Mouse (Mus musculus) E14TG2a.4 (cell line): ENCODE results near the gene Tmem26.

Experiments used
- H3K27me3 ChIP-seq: 2 replicates; pipeline ENCODE4 v1.6.1; 2014; ENCODE audit warnings: low read length, control low read depth; ENCODE audit not compliant: insufficient read depth
- H3K36me3 ChIP-seq: 2 replicates; pipeline ENCODE4 v1.6.1; 2014; ENCODE audit warnings: low read length, control low read depth; ENCODE audit not compliant: insufficient read depth
- H3K4me1 ChIP-seq: replicated peaks from 2 replicates; pipeline ENCODE4 v1.6.1; 2014; ENCODE audit warnings: low read depth, low read length, control low read depth
- H3K4me3 ChIP-seq: replicated peaks from 2 replicates; pipeline ENCODE4 v1.5.1; 2014; ENCODE audit warnings: mild to moderate bottlenecking, low read length
- H3K9me3 ChIP-seq: 2 replicates; pipeline ENCODE4 v1.6.1; 2014; ENCODE audit warnings: low read length, control low read depth
- CTCF ChIP-seq: conservative IDR thresholded peaks from 2 replicates; pipeline ENCODE4 v1.5.1; 2014; ENCODE audit warnings: low read length
- NANOG ChIP-seq: IDR thresholded peaks from 2 replicates; pipeline ENCODE4 v1.6.1; 2014; ENCODE audit warnings: borderline replicate concordance, low read length, mixed read lengths
- POU5F1 ChIP-seq: IDR thresholded peaks from 2 replicates; pipeline ENCODE4 v1.6.1; 2014; ENCODE audit warnings: low read length, borderline replicate concordance

Gene Tmem26

DNA sequence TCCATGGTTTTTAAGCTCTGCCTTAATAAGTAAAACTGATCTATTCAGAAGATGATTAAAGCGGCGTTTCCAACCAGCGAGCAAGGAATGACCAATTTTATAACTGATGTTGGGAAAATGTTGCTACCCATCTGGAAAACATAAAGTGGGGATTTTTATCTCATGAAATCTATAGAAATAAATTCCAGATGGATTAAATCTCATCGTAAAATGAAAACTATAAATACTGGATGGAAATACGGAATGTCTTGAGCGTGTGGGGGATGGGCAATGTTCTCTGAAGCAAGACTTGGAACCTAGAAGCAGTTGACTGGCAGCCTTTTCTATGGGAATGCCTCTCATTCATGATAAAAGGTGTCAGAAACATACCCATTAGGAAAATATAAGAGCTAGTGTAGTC, 59.3 kb downstream of the Tmem26 start:
- TF ChIP-seq CTCF (no peak), POU5F1 (no peak), NANOG (no peak)
- Histone ChIP-seq H3K4me1 (0 out of 2 replicates have a peak, but pooled peaks cover 3% of the 10 kb centered on the region), H3K27me3 (peaks cover 4% of the 10 kb centered on the region; the same call in 1 of the 2 replicates), H3K4me3 (no peak overlapping the region), H3K9me3 (no peaks in the 10 kb centered on the region), H3K36me3 (no peaks in the 10 kb centered on the region)

DNA sequence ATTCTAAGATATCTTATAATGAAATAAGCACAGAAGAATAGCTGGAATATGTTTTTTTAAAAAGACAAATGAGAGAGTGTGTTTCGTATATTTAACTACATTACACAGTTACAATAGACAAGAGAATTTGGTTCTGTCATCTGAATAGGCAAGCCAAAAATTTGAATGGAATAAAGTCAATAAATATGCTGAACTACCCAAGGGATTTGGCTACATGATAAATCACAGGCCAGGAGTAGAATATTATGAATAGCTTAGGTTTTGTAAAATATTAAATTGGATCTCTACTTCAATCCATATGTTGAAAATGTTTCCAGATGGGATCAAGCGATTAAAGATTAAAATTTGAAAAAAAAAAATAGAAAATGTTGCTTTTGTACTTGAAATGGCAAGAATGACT, 60.4 kb downstream of the Tmem26 start:
- Histone ChIP-seq H3K4me3 (no peak overlapping the region), H3K4me1 (no peaks in the 10 kb centered on the region), H3K27me3 (peaks cover 4% of the 10 kb centered on the region; the same call in 1 of the 2 replicates), H3K36me3 (no peaks in the 10 kb centered on the region), H3K9me3 (no peaks in the 10 kb centered on the region)
- TF ChIP-seq CTCF (no peak), NANOG (no peak), POU5F1 (no peak)

DNA sequence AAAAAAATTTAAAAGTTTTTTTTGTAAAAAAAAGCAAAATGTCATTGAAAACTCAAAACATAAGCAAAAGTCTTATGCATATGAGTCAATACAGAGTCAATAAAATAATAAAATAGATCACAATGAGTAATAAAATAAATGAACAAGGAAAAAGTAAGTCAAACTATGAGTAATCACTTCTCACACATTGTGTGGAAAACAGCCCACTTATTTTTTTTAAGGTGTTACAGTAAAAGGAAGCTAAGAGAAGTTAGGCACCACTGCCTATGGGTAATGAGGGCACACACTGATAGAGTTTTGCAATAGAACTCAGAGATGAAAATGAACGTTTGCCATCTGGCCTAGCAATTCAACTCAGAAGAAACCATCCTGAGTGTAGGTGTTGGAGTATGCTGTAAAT, 61.0 kb downstream of the Tmem26 start:
- Histone ChIP-seq H3K4me1 (no peaks in the 10 kb centered on the region), H3K4me3 (no peak overlapping the region), H3K9me3 (no peaks in the 10 kb centered on the region), H3K27me3 (peaks cover 1% of the 10 kb centered on the region; the same call in 1 of the 2 replicates), H3K36me3 (no peaks in the 10 kb centered on the region)
- TF ChIP-seq NANOG (no peak), CTCF (no peak)

DNA sequence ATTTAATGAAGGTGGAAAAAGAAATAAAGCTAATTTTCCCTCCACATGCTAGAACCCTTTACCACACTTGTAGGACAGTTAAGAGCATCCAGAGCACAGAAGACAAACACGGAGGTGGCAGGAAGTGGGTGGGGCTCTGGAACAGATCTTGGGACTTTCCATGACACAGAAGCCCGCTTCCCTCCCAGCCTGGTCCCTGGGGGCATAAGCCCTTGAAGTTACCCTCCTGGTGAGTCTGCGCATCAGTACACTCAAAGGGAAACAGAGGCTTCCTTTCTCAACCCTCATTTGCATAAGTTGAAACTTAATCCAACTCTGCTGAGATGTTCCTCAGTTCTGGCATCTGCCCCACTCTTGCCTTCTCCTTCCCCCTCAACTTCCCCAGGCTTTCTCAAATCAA, 72.0 kb downstream of the Tmem26 start:
- H3K36me3 ChIP-seq = no peaks in the 10 kb centered on the region
- TF ChIP-seq NANOG = peak; percentile 92
- no peak for TF ChIP-seq CTCF
- peak; percentile 41; the same call in 1 of the 2 replicates for TF ChIP-seq POU5F1
- H3K4me3 ChIP-seq = no peak overlapping the region
- no peaks in the 10 kb centered on the region for H3K27me3 ChIP-seq
- no peaks in the 10 kb centered on the region for H3K9me3 ChIP-seq
- H3K4me1 ChIP-seq = peaks cover 21% of the 10 kb centered on the region

DNA sequence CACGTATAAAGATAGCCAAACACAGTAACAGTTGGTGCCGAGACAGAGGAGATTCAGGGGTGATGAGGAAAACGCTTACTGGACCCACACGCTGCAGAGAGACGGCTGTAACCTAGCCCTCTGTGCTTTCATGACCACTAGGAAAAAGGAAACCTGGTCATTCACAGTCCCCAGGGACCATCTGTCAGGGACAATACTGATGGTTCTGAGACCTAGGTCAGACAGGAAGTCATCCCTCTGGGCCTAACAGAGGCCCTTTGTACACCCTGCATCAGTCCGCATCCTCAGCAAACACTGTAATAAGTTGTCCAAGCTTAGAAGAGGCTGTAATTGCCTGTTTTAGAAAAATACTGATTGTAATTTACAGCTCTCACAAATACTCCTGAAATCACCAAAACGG, 76.4 kb downstream of the Tmem26 start:
- Histone ChIP-seq H3K27me3 (no peaks in the 10 kb centered on the region), H3K4me1 (peaks cover 16% of the 10 kb centered on the region), H3K4me3 (no peak overlapping the region), H3K36me3 (no peaks in the 10 kb centered on the region), H3K9me3 (no peaks in the 10 kb centered on the region)
- TF ChIP-seq CTCF (no peak), NANOG (no peak)

DNA sequence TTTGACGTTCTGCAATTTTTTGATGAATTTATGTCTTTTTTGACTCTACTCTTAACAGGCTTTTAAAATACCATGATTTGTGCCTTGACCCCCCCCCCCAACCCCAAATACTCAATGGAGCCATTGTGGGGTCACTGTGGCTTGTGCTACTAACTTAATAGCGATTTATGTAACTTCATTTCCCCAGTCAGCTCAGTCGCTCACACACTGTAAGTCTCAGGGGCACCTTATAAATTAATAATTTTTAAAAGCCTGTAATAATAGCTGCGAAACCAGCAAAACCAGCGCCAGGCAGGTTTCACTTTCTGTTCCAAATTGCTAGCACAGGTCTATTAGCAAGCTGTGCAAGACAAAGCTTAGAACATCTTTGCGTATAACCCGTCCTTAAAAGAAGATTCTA, 76.9 kb downstream of the Tmem26 start:
- H3K4me1 ChIP-seq = peaks cover 11% of the 10 kb centered on the region
- no peaks in the 10 kb centered on the region for H3K36me3 ChIP-seq
- H3K27me3 ChIP-seq = no peaks in the 10 kb centered on the region
- no peaks in the 10 kb centered on the region for H3K9me3 ChIP-seq
- no peak overlapping the region for H3K4me3 ChIP-seq
- TF ChIP-seq POU5F1 (no peak), NANOG (no peak), CTCF (no peak)

DNA sequence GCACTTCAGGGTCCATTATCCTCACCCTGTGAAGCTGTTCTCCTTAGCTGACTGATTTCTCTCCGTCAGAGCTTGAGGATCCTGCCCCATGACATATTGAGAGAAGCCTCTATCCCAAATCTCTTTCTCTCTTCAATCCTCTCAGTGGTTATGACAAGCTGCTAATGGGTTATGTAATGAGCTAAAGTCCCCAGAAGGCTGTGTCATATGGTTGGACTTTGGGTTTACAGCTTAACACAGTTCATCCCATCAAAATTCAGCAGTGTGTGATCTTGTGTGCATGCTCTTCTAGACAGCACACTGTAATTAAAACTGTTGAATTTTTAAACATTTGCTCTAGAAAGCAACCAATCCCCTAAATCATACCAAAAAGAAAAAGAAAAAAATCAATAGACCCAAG, 82.9 kb downstream of the Tmem26 start:
- Histone ChIP-seq H3K27me3 (no peaks in the 10 kb centered on the region), H3K9me3 (peaks cover 6% of the 10 kb centered on the region; the same call in 1 of the 2 replicates), H3K4me1 (no peaks in the 10 kb centered on the region), H3K4me3 (no peak overlapping the region), H3K36me3 (no peaks in the 10 kb centered on the region)
- no peak for TF ChIP-seq NANOG
- TF ChIP-seq POU5F1 = no peak
- no peak for TF ChIP-seq CTCF

DNA sequence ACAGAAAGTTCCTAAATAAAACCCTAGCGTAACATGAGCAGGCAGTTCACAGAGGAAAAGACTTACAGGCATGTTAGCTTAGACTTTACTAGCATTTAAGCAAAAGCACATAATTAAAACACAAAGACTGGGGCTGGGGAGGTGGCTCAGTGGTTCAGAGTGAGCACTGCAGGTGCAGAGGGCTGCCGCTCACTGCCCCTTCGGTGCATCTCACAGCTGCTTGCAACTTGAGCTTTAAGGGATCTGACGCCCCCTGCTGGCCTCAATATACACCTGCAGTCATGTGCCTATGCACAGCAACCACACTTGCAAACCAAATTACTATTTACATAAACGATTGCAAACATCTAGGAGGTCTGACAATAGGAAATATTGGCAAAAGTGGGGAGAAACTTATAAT, 87.5 kb downstream of the Tmem26 start:
- Histone ChIP-seq H3K9me3 (peaks cover 6% of the 10 kb centered on the region; the same call in 1 of the 2 replicates), H3K4me1 (no peaks in the 10 kb centered on the region), H3K36me3 (no peaks in the 10 kb centered on the region), H3K4me3 (no peak overlapping the region), H3K27me3 (no peaks in the 10 kb centered on the region)
- TF ChIP-seq NANOG = no peak
- TF ChIP-seq CTCF = peak; percentile 31; the same call in 1 of the 2 replicates

DNA sequence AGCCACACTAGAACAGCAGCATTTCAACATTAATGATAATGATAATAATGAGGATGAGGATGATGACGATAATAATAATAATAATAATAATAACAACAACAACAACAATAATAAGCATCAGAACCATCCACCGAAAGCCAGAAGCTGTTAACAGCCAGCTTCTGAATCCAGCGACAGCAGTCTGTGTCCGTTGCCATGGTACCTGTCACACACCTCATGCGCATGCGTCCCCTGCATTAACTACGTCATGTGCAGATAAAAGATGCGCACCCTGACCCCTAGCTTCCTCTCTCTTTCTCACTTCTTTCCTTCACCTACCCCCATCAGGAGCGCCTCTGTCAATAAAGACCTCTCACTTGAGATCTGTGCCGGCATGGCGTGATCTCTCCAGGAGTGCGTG, 89.3 kb downstream of the Tmem26 start:
- H3K9me3 ChIP-seq = peaks cover 6% of the 10 kb centered on the region; the same call in 1 of the 2 replicates
- H3K4me3 ChIP-seq = no peak overlapping the region
- no peaks in the 10 kb centered on the region for H3K27me3 ChIP-seq
- no peaks in the 10 kb centered on the region for H3K36me3 ChIP-seq
- H3K4me1 ChIP-seq = no peaks in the 10 kb centered on the region
- TF ChIP-seq POU5F1 (no peak), CTCF (no peak), NANOG (no peak)
